Mouse (Mus musculus): ENCODE measurements around the gene Cped1.
A peak's percentile ranks its signal among the peaks of the same experiment; 100 is the strongest.
"Not testable (repeated sequence)": the region's sequence is repeated elsewhere in the genome, so short reads cannot be mapped to it uniquely, and the experiment has no call there.

The Cped1 gene

GRCm38 (mm10) chr6:22224351-22224750 is 238.6 kb downstream of the Cped1 start:
- no peak for DNase-seq (ENCODE audit: low read depth, low spot score)

DNA sequence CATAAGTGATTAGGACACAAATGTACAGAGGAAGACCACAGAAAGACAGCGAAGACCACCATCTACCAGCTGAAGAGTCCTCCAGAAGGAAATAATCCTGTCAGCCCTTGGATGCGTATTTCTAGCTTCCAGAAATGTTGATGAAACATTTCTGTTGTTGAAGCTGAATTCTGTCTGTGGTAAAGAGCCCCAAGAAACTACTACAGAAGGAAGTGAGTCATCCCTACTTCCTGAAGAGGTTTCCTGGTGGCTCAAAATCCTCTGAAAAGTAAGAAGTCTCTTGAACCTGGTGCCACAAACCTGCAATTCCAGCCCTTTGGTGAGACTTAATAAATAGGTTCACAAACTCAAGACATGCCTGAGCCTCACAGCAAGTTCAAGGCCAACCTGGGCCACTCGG is 245.5 kb downstream of the Cped1 start:
- DNase-seq (ENCODE audit: low read depth, low spot score), result no peak

DNA sequence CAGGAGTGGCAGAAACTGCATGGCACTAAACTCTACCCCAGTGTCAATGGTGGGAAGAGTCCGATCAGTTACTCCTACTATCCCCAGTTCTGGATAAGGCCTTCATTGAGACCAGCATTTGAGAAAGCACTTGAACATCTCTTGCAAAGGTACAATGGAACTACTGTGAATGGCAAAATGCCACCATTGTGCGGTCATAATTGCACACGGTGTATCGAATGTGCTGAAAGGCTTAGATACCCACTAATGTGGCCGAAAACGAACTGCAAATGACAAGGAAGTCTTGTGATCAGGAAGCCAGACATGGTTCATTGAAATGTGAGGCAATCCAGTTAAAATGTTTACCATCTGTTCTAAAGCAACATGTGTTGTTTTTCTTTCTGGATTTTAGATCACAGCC is 247.8 kb downstream of the Cped1 start:
- peak; percentile 50 for DNase-seq (ENCODE audit: low read depth, low spot score)

GRCm38 (mm10) chr6:22235133-22235532 is 249.4 kb downstream of the Cped1 start:
- DNase-seq (ENCODE audit: low read depth, low spot score), result no peak

DNA sequence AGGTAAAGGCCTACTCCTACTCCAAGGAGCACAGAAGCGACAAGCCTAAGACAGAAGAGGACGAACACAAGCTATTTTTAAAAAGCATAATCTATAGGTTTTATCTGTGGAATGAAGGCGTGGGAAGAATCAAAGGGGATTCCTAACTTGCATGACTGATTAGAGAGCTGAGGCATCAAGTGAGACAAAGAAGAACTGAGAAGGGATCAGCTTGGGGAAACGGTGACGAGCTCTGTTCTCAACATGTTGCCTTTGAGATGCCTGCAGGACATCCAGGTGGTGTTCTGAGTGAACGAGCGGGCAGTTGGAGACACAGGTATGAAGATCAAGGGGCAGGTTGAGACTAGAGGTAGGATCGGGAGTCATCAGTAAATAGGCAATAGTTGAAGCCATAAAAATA is 257.6 kb downstream of the Cped1 start:
- DNase-seq (ENCODE audit: low read depth, low spot score), result no peak

GRCm38 (mm10) chr6:22246696-22247095 is 261.0 kb downstream of the Cped1 start:
- no peak for DNase-seq (ENCODE audit: low read depth, low spot score)

DNA sequence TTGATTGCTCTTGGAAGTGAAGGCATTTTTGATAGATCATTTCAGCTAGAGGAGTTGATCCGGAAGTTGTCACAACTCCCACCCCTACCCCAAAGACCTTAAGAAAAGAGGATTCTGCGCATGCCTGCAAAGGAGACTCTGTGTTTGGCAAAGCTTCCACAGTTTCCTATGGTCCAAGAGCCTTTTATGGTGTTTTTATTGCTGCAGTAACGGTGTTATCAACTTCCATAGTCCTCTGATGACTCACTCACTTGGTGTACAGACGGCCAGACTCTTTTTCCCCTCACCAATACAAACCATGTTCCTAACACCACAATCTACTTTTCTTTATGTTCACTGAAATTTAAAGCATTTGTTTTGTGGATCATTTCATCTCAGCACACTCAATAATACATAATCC is 273.1 kb downstream of the Cped1 start:
- no peak for DNase-seq (ENCODE audit: low read depth, low spot score)

GRCm38 (mm10) chr6:22262519-22262918 is 276.8 kb downstream of the Cped1 start:
- DNase-seq (ENCODE audit: low read depth, low spot score), result no peak

DNA sequence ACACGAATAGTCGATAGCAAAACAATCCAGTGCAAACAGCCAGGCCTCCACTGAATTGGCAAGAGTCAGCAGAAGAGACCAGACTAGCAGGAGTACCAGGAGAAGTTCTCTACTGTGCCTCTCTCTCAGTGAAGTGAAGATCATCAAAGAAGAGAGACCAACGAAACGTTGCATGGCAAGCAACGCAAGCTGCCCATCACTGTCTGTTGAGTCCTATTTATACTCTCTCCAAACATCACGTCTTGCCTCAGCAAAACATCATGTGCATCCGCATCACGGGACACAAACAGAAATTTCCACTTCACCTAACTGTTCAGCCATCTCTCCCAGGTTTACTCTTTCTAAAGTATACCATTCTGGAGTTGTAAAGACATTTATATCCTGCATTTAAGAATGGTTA is 278.4 kb downstream of the Cped1 start:
- DNase-seq (ENCODE audit: low read depth, low spot score), result not testable (repeated sequence)

DNA sequence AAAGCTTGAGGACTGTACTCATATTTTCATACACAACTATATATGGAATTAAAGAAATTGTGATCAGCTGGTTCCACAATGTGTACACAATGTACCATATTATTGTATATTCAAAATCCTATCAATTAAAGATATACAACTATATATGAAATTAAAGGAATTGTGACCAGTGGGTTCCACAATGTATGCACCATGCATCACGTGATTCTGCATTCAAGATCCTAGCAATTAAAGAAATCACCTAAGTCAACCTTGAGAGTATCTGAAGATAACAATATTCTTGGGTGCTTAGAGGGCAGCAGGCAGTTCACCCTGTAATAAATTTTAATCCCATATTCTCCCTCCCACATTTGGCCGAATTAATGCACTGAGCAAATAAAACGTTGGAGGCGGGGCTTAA is 280.3 kb downstream of the Cped1 start:
- DNase-seq (ENCODE audit: low read depth, low spot score), result no peak

GRCm38 (mm10) chr6:22267807-22268667 is 282.3 kb downstream of the Cped1 start:
- DNase-seq (ENCODE audit: low read depth, low spot score), result no peak

GRCm38 (mm10) chr6:22268677-22269076 is 283.0 kb downstream of the Cped1 start:
- no peak for DNase-seq (ENCODE audit: low read depth, low spot score)

DNA sequence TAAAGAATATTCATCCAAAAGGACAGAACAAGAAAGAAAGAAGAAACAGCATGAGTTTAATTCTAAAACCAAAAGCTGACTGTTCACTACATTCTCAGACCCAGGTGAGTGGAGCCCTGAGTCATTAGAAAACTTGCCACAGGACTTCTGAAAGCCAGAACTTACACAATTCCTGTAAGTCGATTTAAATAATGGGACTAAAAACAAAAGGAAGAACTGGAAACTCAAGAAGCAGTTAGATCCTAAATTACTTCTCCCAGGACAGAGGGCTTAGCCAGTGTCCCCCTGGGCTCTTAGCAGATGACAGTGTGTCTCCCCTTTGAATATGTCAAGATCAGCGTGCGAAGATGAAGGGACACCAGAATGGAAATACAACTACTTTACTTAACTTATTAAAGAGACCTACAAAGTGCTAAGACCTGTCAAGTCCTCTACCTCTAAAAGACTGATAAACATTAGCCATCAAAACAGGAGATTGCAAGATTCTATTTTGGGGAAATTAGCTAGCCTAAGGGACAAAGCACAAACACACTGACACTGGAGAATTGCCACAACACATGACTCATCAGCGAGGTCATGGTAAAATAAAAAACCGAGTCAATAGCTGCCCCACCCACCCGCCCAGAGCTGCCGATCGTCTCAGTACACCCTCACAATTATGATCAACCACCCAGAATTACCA is 284.3 kb downstream of the Cped1 start:
- no peak for DNase-seq (ENCODE audit: low read depth, low spot score)

GRCm38 (mm10) chr6:22277941-22278340 is 292.2 kb downstream of the Cped1 start:
- no peak for DNase-seq (ENCODE audit: low read depth, low spot score)

DNA sequence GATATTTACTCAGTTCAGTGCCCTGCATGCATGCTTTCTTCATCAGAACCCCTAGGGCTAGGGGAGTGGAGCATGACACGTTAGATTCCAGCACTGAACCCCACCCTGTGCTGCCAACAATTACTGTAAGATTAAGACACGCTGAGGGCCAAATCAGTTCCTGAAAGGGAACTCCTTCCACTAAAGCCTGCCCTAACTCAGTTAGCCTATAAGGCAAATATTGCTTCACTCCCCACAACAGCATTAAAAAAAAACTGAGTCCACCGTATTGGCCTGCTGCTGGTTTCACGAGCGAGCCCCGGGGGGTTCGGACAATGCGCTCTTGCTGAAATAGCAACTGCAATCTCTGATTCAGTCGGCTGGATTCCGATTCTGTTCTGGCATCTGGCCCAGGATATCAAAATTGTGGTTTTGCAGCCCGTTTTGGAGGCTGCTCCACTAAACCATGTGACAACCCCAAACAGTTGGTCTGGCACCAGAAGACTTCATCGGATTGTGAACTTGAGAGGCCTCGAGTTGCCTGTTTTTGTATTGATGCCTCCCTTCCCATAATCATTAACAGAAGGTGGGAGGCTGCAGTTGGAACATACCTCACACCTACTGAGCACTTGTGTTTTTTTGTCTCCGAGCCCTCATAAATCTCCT is 294.6 kb downstream of the Cped1 start:
- peak; percentile 39 for DNase-seq (ENCODE audit: low read depth, low spot score)

GRCm38 (mm10) chr6:22282405-22282804 is 296.7 kb downstream of the Cped1 start:
- no peak for DNase-seq (ENCODE audit: low read depth, low spot score)

DNA sequence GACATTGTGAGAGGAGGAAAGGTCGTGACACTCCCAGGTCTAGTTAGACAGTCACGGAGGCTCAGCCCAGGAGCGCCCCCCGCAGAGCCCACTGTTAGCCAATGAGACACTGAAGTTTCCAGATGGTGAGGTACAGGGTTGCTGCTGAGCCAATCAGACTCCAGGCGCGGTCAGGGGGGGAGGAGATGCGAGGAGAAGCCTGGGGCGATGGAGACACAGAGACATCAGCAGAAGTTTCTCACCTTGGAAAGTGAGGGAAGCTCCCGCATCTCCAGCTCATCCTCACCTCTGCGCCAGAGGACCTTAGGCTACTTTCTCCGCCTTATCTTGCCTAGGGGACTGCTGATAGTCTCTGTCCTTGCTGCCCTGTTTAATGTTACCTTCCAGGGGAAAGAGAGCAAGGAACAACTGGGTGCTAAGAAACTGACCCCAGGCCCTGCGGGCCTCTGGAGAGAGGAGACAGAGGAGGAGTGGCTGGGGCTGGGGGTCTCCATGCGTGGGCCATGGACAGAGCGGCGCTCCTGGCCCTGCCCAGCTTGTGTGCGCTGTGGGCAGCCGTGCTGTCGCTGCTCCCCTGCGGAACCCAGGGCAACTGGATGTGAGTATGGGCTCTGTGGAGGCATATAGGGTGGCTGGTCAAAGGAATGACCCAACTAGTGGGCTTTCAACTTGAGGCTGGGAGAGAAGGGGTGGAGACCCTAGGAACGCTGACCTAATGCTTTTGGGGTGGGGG is 302.5 kb downstream of the Cped1 start, which contains the start of gene Wnt16:
Gene Wnt16, plus strand, starts transcription at position 224 of the 733 bp plus-strand sequence.
- DNase-seq (ENCODE audit: low read depth, low spot score), result peak; percentile 63

- peak; percentile 65 for DNase-seq (ENCODE audit: low read depth, low spot score)
Measured at GRCm38 (mm10) chr6:22288737-22289460, 303.2 kb downstream of the Cped1 start.

DNA sequence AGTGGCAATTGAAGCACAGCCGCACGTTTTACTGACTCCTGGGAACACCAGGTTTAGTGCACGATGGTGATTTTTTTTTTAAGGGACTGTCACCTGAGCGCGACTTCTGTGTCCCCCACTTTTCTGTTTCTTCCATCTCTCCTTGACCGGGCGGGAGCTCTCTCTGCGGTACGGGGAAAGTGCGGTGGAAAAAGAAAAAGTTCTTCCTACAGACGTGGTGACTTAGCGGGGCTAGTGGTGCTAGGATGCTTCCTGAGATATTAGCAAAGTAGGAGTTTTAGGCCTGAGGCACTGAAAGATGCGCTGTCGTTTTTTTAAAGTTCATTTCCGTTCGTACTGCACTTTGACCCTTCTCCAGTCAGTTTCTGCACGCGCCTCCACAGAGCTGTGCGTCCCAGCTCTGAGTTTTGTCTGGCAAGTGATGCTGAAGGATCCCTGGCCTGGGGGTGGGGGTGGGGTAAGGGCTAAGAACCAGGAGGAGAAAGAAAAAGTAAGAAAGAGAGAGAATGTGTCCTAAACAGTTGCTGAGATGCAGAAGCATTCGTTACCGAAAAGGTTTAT is 303.8 kb downstream of the Cped1 start:
- DNase-seq (ENCODE audit: low read depth, low spot score), result peak; percentile 40

GRCm38 (mm10) chr6:22290790-22291189 is 305.1 kb downstream of the Cped1 start:
- DNase-seq (ENCODE audit: low read depth, low spot score), result no peak

DNA sequence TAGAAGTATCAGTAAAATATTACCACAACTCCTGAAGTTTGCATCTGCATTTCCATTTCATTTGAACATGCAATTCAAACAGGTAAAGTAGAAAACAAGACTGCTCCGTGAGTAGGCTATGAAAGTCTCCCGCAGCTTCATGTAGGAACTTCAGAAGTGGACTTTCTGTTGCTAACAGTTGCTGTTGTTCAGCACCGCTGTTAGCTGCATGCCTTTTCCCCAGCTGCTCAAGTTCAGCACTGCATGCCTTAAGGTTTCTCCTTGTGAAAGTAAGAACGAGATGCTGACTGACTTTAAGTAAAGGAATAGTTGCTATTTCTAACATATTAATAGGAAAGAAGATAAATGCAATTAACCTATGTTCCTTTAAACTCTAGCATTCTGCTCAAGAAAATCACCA is 306.3 kb downstream of the Cped1 start:
- DNase-seq (ENCODE audit: low read depth, low spot score), result no peak

Data from mesoderm, embryonic 11.5 days (tissue).